8 mouse cellular contexts compared by ENCODE assay signal in the genomic region with DNA sequence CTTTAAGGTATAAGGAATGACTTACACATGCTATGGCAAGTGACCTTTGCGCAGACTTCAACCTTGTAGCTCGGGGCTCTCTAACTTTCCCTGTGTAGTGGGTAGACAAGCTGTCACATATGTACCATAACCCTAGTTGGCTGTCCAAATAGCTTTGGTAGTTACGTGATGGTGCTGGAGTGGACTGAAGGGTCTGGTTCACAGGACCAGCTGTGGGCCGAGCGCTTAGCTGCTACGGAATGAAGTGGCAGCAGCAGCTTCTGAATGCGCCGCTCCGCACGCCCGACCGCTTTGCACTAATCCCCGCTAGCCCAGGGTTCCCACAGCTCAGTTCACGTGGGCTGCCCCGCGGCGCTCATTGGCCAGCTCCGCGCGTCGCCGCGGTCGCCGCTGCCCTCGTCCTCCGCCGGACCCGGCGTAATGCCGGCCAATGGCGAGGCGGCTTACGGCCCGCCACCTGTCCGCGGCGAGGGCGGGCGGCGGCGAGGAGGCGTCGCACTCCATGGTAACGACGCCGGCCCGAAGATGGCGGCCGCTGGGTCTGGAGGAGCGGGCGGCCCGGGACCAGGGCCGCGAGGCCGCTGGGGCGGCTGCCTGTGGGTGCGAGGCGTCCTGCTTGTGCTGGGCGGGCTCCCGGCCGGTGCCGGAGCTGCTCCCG. TPM values are rescaled to one million over a fixed set of nuclear protein-coding genes. Genes with fewer than 3 reads are reported as not detected.
DNase-seq lines count a peak whose midpoint lies in the region; ATAC-seq and TF ChIP-seq lines count a peak whose summit lies in the region.

A gene (plus strand): TSS at position 498 of the 658 bp plus-strand sequence.

- peak within 1 kb of the TSS; percentile 57 for H3K27ac ChIP-seq in ES-E14 (ENCODE audit: insufficient read depth, low read depth, low read length, poor library complexity, severe bottlenecking)
- peak within 1 kb of the TSS; percentile 83 for H3K27ac ChIP-seq in forebrain, embryonic 16.5 days (ENCODE audit: low read length)
- peak within 1 kb of the TSS; percentile 95 for H3K27ac ChIP-seq in layer of hippocampus, adult 2 months
- peak within 1 kb of the TSS; percentile 70 for H3K27ac ChIP-seq in lung, embryonic 14.5 days (ENCODE audit: low read depth)
- peak within 1 kb of the TSS; percentile 57 for H3K27ac ChIP-seq in olfactory bulb, adult 2 months (ENCODE audit: insufficient read depth, low read depth, low read length)
- H3K27ac ChIP-seq in thymus, adult 2 months (ENCODE audit: control insufficient read depth, insufficient read depth, low read length): no peak within 1 kb of the TSS

- peak; percentile 70 for DNase-seq in ES-E14 (ENCODE audit: low read depth, low spot score)
- DNase-seq in cerebellum, adult 11-12 months: peak; percentile 91
- DNase-seq in heart, postnatal 36 days: peak; percentile 86 to 88
- peak; percentile 83 to 86 for DNase-seq in layer of hippocampus, adult 2 months (ENCODE audit: low spot score in 2 of 2)
- peak; percentile 97 for DNase-seq in lung, embryonic 14.5 days
- peak; percentile 55 for DNase-seq in thymus, adult 2 months

- TF ChIP-seq POLR2A in olfactory bulb, adult 2 months (IDR thresholded peaks at IDR 0.05; ENCODE audit: insufficient read depth, low read depth, low read length): peak; percentile 61
- TF ChIP-seq POLR2A in thymus, adult 2 months (IDR thresholded peaks at IDR 0.05; ENCODE audit: control insufficient read depth, extremely low read depth, insufficient read depth, low read length, poor library complexity): peak; percentile 49; the same call in 1 of the 2 replicates

- H3K4me2 ChIP-seq in forebrain, embryonic 16.5 days (ENCODE audit: low read length): peak within 1 kb of the TSS; percentile 77
- peak within 1 kb of the TSS; percentile 87 for H3K4me2 ChIP-seq in lung, embryonic 14.5 days

- ATAC-seq in forebrain, embryonic 16.5 days: peak; percentile 98
- ATAC-seq in lung, embryonic 14.5 days (ENCODE audit: insufficient read depth): peak; percentile 98

- H3K4me1 ChIP-seq in ES-E14 (ENCODE audit: control insufficient read depth in 2 of 2, insufficient read depth in 2 of 2, low read length in 2 of 2, poor library complexity in 1 of 2): peaks cover 0 to 6% of the 10 kb centered on the region in 2 experiments; a peak in 1 of 4 replicates
- H3K4me1 ChIP-seq in forebrain, embryonic 16.5 days (replicated peaks; ENCODE audit: control insufficient read depth, insufficient read depth, low read length): peaks cover 30% of the 10 kb centered on the region
- H3K4me1 ChIP-seq in lung, embryonic 14.5 days (ENCODE audit: insufficient read depth): peaks cover 8% of the 10 kb centered on the region
- peaks cover 6% of the 10 kb centered on the region for H3K4me1 ChIP-seq in olfactory bulb, adult 2 months (ENCODE audit: control insufficient read depth, insufficient read depth, low read length)
- H3K4me1 ChIP-seq in thymus, adult 2 months (replicated peaks; ENCODE audit: control insufficient read depth, insufficient read depth, low read length): peaks cover 5% of the 10 kb centered on the region; the same call in 1 of the 2 replicates

- whole genome bisulfite sequencing in forebrain, embryonic 16.5 days: under 1% methylated on average over 57 of the region's 64 CpGs
- WGBS in lung, embryonic 14.5 days: under 1% methylated on average over 63 of the region's 64 CpGs
- 1% methylated on average over 64 of the region's 64 CpGs for WGBS in olfactory bulb, adult 2 months
- WGBS in thymus, adult 2 months: 1% methylated on average over 64 of the region's 64 CpGs

- H3K4me3 ChIP-seq in ES-E14 (ENCODE audit: insufficient read depth in 1 of 2, low read depth in 1 of 2, low read length in 2 of 2, poor library complexity in 1 of 2, severe bottlenecking in 1 of 2): peak within 1 kb of the TSS; percentile 64 to 93
- peak within 1 kb of the TSS; percentile 87 for H3K4me3 ChIP-seq in forebrain, embryonic 16.5 days (replicated peaks; ENCODE audit: low read length)
- H3K4me3 ChIP-seq in layer of hippocampus, adult 2 months: peak within 1 kb of the TSS; percentile 85
- H3K4me3 ChIP-seq in lung, embryonic 14.5 days (ENCODE audit: low read depth, low read length): peak within 1 kb of the TSS; percentile 76
- H3K4me3 ChIP-seq in olfactory bulb, adult 2 months (ENCODE audit: insufficient read depth, low read depth, low read length): peak within 1 kb of the TSS; percentile 93
- H3K4me3 ChIP-seq in thymus, adult 2 months (ENCODE audit: control insufficient read depth, insufficient read depth, low read length): peak within 1 kb of the TSS; percentile 89

- H3K36me3 ChIP-seq in ES-E14 (ENCODE audit: control insufficient read depth, insufficient read depth, low read length, poor library complexity, severe bottlenecking): peaks cover 32% of the 10 kb centered on the region
- H3K36me3 ChIP-seq in forebrain, embryonic 16.5 days (ENCODE audit: control insufficient read depth, insufficient read depth): peaks cover 25% of the 10 kb centered on the region
- peaks cover 35% of the 10 kb centered on the region for H3K36me3 ChIP-seq in lung, embryonic 14.5 days (ENCODE audit: insufficient read depth)
- peaks cover 26% of the 10 kb centered on the region for H3K36me3 ChIP-seq in thymus, adult 2 months (ENCODE audit: control insufficient read depth, insufficient read depth, low read length)

- no peaks in the 10 kb centered on the region for H3K27me3 ChIP-seq in forebrain, embryonic 16.5 days (replicated peaks; ENCODE audit: control insufficient read depth, insufficient read depth, low read length)
- H3K27me3 ChIP-seq in lung, embryonic 14.5 days (ENCODE audit: insufficient read depth, low read length): no peaks in the 10 kb centered on the region
- no peaks in the 10 kb centered on the region for H3K27me3 ChIP-seq in thymus, adult 2 months (ENCODE audit: control insufficient read depth, insufficient read depth, low read length)

- no peak for TF ChIP-seq CTCF in layer of hippocampus, adult 2 months (conservative IDR thresholded peaks at IDR 0.05)
- no peak for TF ChIP-seq CTCF in lung, embryonic 14.5 days (IDR thresholded peaks at IDR 0.05; ENCODE audit: low read depth)
- TF ChIP-seq CTCF in olfactory bulb, adult 2 months (IDR thresholded peaks at IDR 0.05; ENCODE audit: insufficient read depth, low read depth, low read length): no peak
- 0 out of 2 replicates have a peak, but pooled peaks have one; percentile 30 for TF ChIP-seq CTCF in thymus, adult 2 months (IDR thresholded peaks at IDR 0.05; ENCODE audit: borderline replicate concordance, control insufficient read depth, extremely low read depth, insufficient read depth, low read length, poor library complexity)

- intact Hi-C loops in heart, postnatal 36 days (cut with DNase I): loop anchor here (5.0 kb wide), 1 partner anchor 250 kb away; a partner anchor contains a TSS

- H3K9ac ChIP-seq in ES-E14 (ENCODE audit: insufficient read depth, low read depth, low read length, poor library complexity, severe bottlenecking): peak within 1 kb of the TSS; percentile 91
- H3K9ac ChIP-seq in forebrain, embryonic 16.5 days (replicated peaks; ENCODE audit: low read depth, low read length): peak within 1 kb of the TSS; percentile 85
- peak within 1 kb of the TSS; percentile 66 for H3K9ac ChIP-seq in lung, embryonic 14.5 days

- in situ Hi-C loops in ES-E14 (cut with MboI; ENCODE audit: low sequenced_read_pairs in 2 of 2, unreplicated experiment in 2 of 2): no loop called here

- H3K9me3 ChIP-seq in ES-E14 (ENCODE audit: control insufficient read depth, insufficient read depth, low read depth, low read length): no peaks in the 10 kb centered on the region
- H3K9me3 ChIP-seq in forebrain, embryonic 16.5 days (ENCODE audit: control insufficient read depth, low read length): no peaks in the 10 kb centered on the region
- H3K9me3 ChIP-seq in lung, embryonic 14.5 days (ENCODE audit: low read depth, low read length): no peaks in the 10 kb centered on the region

TF ChIP-seq in ES-E14, 5 proteins besides CTCF, POLR2A, EP300 and RAD21:
- TF ChIP-seq ZC3H11A (IDR thresholded peaks at IDR 0.05; ENCODE audit: borderline replicate concordance, low read depth, low read length) (no peak), ZNF384 (IDR thresholded peaks at IDR 0.05; ENCODE audit: low read depth, low read length) (no peak), HCFC1 (IDR thresholded peaks at IDR 0.05; ENCODE audit: borderline replicate concordance, insufficient read depth, low read length) (peak; percentile 38; the same call in 1 of the 2 replicates), MAFK (IDR thresholded peaks at IDR 0.05; ENCODE audit: insufficient read depth, low read depth, low read length) (no peak), CHD2 (IDR thresholded peaks at IDR 0.05; ENCODE audit: low read depth, low read length) (peak; percentile 70)

RNA-seq across cellular contexts. Expression of the gene that starts here (rescaled TPM):
- 9.1 and 12.9 TPM in 2 replicates for total RNA-seq in ES-E14 (2012; rRNA removed)
- polyA plus RNA-seq in forebrain, embryonic 16.5 days (2015; fragmentation: Nextera tagmentation; extraction: Ambion mirVana): 3.4 and 4.5 TPM in 2 replicates
- total RNA-seq in heart, postnatal 36 days (2021): 1 to 10 TPM; 1.8 to 3.2 TPM
- 10 to 100 TPM; 11.5 to 16.8 TPM for total RNA-seq in layer of hippocampus, adult 2 months (2021)
- 3.5 and 3.8 TPM in 2 replicates for polyA plus RNA-seq in lung, embryonic 14.5 days (2014; fragmentation: Nextera tagmentation; extraction: Ambion mirVana)
- polyA plus RNA-seq in olfactory bulb, adult 2 months (2012; ENCODE audit: insufficient read depth, insufficient read length, low replicate concordance, missing spikeins): not detected in 2 replicates
- 2.1 and 2.2 TPM in 2 replicates for polyA plus RNA-seq in thymus, adult 2 months (2012; rRNA removed)
